Mouse (Mus musculus) brain, embryonic 14.5 days (tissue): ENCODE measurements around the gene Med22.

Experiments
- CTCF ChIP-seq: fragments of 200-500 bp; IDR thresholded peaks from 2 replicates; pipeline ENCODE4 v1.5.1; 2012; ENCODE audit warnings: inconsistent platforms, mild to moderate bottlenecking, moderate library complexity, borderline replicate concordance; ENCODE audit not compliant: insufficient read depth, insufficient read length; ENCODE audit errors: extremely low read depth
- POLR2A ChIP-seq: fragments of 200-500 bp; IDR thresholded peaks from 2 replicates; pipeline ENCODE4 v1.6.1; 2012; ENCODE audit warnings: mild to moderate bottlenecking, inconsistent platforms, borderline replicate concordance; ENCODE audit not compliant: poor library complexity, insufficient read depth, insufficient read length, severe bottlenecking; ENCODE audit errors: extremely low read depth

- TF ChIP-seq CTCF, result no peak
- no peak for TF ChIP-seq POLR2A
These were observed 703 bp upstream of the Med22 start for GRCm38 (mm10) chr2:26910994-26911765.
